Mouse (Mus musculus): ENCODE data around the gene Senp8. TPM values are rescaled to one million over a fixed set of nuclear protein-coding genes. Genes with fewer than 3 reads are reported as not detected.
A peak's percentile ranks its signal among the peaks of the same experiment; 100 is the strongest.
"Not testable (repeated sequence)": the region's sequence is repeated elsewhere in the genome, so short reads cannot be mapped to it uniquely, and the experiment has no call there.

The Senp8 gene
- total RNA-seq (2021), result 10 to 100 TPM; 10.3 to 11.8 TPM
- long read RNA-seq, experiment 1, partial matches to known transcripts, result 0 of 5 reads
- long read RNA-seq, experiment 1, other reads (novel, unspliced or antisense), result 1 of 5 reads
- long read RNA-seq, experiment 2, partial matches to known transcripts, result 0 of 4 reads
- long read RNA-seq, experiment 2, other reads (novel, unspliced or antisense), result 0 of 4 reads

DNA sequence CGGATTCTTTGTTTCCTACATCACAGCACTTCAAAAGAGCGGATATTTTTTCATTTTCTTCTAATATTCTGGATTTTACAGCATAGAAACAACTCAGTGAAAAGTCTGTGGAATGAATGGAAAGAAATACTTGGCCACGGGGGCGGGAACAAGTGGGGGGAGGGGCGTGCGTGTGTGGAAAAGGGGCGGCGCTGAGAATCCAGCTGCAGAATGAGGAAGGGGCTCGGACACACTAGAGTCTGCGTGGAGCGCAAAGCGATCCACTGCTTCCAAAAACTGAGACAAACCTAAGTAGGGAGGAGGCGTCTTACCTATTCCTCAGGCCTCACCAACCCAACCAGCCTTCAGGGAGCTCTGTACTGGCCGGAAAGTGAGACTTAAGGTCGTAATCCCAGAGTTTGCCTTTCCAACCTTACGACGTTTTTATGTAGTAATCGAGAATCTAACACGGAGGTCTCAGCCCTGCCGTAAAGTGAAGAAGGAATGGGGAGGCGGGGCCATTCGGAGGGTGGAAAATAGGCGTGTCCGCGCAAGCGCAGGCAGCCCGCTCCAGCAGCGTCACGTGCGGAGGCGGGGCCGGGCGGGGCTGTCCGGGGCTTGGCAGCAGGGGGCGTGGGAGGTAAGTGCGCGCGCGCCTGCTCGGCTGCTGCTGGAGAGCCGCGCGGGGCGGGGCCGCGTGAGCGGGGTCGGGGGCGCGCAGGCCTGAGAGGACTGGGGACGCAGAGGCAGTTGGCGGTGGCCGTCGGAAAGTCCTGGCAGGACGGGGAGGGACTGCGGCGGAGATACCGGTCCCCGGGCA is at the start of gene Senp8, which contains the start of gene Myo9a:
Gene Senp8 (minus strand): TSS at position 444 of the 799 bp plus-strand sequence.
Gene Myo9a (plus strand): TSS at position 630 of the 799 bp plus-strand sequence.
- DNase-seq (ENCODE audit: low spot score), result peak; percentile 99

DNA sequence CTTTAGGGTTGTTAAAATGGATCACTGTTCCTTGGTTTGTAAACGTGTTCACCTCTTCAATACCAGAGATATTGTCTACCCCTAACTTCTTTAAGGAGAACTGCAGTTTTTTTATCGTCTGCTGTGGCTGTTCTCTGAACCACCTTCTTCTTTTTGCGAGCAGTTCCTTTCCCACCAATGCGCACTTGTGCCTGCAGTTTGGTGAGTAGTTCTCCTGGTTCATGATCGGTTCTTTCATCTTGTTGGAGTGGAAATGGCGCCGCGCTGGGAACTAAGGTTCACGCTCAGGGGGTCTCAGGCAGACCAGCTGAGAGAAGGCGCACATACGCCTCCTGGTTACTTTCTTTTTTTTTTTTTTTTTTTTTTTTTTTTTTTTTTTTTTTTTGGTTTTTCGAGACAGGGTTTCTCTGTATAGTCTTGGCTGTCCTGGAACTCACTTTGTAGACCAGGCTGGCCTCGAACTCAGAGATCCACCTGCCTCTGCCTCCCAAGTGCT is 16.5 kb upstream of the Senp8 start:
- not testable (repeated sequence) for DNase-seq (ENCODE audit: low spot score)

DNA sequence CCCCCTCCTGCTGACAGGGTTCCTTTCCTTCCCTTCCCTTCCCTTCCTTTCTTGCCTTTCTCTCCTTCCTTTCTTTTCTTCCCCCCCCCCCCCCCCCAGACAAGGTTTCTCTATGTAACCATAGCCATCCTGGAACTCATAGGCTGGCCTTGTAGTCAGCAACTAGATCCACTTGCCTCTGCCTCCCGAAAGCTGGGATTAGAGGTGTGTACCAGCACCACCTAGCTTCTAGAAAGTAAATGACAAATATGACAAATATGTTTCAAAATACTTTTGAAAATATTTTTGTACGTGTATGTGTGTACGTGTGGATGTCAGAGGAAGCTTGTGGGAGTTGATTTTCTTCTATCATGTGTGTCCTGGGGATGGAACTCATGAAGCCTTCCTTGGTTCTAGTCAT is 10.0 kb upstream of the Senp8 start:
- no peak for DNase-seq (ENCODE audit: low spot score)

DNA sequence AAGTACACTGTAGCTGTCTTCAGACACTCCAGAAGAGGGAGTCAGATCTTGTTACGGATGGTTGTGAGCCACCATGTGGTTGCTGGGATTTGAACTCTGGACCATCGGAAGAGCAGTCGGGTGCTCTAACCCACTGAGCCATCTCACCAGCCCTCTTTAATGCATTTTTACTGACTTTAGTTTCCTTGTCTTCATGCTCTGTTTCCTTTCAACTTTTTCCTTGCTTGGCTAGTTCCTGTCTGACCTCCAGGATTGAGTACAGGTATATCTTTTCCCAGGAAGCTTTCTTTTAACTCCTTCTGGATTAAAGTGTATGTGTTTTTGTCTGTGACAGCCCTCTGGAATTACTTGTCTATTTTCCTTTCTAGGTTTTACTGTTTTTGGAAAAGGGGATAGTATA is 6.5 kb upstream of the Senp8 start:
- not testable (repeated sequence) for DNase-seq (ENCODE audit: low spot score)

DNA sequence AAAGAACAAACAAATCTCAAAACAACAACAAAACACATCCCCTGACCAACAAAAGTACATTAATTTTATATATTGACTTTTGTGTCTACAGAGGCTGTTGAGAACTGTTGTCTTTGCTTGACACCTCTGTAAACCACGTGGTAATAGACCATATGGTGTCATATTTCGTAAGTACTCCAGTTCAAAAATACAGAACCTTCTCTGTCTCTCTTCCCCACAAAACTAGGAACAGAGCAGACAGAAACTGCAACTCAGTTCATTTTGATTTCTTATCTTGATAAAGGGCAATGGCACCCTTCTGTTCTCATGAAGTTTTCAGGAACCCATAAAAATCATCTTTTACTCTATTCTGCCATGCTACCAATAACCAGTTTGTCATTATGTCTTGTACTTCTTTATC is 4.7 kb upstream of the Senp8 start:
- no peak for DNase-seq (ENCODE audit: low spot score)

DNA sequence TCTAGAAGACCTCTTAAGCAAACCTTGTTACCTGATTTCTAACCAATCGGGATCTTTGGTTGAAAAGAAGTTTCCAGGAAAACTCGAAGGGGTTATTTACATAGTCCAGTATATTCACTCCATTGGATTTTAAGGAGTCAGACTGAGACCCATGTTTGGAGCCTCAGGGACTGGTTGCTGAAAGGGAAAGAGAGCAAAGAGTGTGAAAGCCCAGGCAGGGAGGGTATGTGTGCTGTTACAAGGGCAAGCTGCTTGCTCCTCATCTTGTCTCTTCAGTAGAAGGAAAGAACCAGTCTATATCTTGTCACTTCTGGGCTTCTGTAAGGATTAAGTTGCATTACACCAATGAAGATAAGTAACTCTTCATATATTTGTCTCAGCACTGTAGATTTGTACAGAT is 1.5 kb upstream of the Senp8 start:
- no peak for DNase-seq (ENCODE audit: low spot score)

DNA sequence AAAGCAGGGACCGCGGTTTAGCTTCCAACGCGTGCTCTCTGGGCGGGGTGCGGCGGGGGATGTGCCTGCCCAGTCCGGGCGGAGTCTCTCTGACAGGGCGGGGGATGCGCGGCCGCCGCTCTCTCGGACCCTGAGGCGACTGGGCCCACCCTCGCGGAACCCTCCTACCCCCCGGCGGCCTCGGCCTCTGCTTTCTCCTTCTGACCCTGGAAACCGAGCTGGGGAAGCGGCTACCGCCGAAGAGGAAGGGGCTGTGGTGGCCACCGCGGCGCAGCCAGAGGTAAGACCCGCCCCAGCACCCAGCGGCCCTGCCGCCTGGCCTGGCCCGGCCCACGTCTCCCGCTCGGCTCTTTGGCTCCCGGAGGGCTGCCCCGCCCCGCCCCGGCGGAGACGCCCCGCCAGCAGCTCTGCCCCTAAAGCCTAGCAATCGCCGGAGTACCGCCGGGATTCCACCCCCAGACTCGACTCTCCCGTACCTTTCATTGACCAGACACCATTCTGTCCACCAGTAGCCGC is 614 bp upstream of the Senp8 start:
- DNase-seq (ENCODE audit: low spot score), result peak; percentile 87

DNA sequence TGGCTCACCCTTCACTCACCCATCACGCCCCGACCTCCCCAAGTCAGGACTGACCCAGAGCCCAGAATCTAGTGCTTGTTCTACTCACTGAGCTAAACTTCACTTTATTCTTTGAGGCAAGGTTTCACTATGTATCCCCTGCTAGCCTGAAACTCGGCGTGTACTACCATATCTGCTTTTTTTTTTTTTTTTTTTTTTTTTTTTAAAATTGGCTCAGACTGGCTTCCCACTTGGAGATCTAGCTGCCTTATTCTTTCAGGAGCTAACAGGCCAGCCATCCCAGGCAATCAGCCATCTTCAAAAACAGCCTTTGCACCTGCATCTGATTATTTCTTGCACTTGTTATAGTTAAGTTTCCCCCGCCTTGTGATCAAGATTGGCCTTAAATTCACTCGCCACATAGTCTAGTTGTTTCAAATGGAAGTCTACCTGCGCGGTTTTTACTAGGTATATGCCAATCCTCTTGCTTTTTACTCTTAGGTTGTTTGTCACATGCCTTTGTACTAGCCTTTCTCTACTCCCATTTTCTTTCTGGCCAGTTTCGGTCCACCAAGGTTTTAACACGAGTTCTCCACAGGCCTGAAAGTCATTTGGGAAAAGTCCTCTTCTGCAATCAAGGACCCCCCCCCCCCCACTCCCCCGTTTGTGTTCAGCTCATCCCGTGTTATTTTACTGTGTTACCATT is 787 bp downstream of the Senp8 start:
- no peak for DNase-seq (ENCODE audit: low spot score)

DNA sequence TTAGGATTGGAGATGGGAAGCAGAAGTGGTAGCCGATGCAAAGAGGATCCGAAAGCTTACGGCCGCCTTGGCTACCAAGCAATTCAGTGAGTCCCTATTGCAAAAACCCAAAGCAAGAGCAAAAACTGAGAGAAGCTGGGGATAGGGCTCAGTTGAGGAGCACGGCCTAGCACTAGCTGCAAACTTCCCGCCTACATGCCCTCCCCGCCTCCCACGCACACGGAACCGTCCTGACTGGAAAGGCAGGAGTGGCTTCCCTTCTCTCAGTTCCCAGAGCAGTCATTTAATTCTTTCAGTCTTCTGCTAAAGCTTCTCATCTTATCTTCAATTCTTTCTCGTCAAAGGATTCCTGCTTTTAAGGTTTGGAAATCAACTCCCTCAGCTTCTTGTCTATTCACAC is 1.5 kb downstream of the Senp8 start:
- DNase-seq (ENCODE audit: low spot score), result no peak

DNA sequence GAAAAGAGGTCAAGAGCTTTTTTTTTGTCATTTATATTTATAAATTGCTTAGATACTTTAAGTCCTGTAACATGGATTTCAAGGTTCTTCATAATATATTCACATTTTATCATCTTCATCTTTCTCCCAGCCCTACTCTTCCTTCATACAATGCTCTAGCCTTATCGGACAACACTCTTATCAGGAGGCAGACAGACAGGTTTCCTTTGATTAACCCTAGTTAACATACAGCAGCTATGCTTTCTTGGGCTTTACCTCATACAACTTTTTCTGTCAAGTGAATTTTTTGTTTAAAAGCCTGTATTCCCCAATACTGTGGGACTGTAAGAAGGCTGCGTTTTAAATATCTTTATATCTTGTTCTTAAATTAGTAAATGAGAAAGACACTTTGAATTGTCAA is 2.1 kb downstream of the Senp8 start:
- DNase-seq (ENCODE audit: low spot score), result no peak

DNA sequence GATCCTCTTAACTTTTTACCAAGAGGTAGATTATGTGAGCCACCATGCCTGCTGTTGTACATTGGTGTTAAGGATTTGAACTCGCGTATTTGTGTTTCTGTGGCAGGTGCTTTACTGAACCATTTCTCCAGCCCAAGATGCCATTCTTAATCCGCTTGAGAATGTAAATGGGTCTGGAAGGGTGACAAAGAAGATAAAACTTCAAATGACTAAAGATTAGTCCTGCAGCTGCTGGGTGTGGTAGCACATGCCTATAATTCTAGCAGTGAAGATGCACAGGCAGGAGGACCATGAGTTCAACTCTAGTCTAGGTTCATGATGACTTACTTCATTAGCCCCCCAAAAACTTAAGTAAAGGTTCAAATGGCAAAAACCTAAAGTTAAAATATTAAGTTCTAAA is 6.6 kb downstream of the Senp8 start:
- DNase-seq (ENCODE audit: low spot score), result no peak

DNA sequence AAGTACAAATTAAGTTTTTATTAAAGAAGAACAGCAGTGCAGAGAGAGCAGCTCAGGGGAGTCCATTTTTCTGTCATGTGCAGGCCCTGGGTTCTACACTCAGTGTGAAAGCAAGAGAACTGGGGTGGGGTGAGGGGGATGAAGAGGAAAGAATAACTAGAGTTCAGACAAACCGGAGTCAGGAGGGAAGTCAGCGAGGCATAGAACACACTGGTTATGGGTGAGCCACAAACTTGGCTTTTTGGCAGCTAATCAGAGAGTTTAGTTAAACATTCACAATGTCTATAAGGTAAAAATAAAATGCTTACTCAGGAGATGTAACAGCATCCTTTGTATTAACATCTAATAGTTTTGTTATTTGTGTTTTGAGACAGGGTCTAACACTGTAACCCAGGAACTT is 9.9 kb downstream of the Senp8 start:
- DNase-seq (ENCODE audit: low spot score), result no peak

DNA sequence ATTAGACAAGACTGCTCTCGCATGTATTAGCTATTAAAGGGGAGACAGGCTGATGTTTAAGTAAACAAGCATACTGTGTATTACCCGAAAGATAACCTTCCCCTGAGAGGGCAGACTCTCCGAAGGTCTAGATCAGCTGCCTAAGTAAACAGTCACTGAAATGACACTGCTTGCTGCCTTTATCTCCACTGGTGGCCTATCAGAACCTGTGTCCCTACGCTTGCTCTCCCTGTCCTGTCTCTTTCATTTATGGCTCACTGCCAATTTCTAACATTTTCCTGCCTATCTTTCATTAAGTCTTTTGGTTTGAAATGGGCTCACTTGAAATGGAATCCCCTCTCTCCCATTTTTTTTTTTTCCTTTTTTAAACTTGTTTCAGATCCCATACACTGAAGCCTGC is 15.1 kb downstream of the Senp8 start:
- no peak for DNase-seq (ENCODE audit: low spot score)

DNA sequence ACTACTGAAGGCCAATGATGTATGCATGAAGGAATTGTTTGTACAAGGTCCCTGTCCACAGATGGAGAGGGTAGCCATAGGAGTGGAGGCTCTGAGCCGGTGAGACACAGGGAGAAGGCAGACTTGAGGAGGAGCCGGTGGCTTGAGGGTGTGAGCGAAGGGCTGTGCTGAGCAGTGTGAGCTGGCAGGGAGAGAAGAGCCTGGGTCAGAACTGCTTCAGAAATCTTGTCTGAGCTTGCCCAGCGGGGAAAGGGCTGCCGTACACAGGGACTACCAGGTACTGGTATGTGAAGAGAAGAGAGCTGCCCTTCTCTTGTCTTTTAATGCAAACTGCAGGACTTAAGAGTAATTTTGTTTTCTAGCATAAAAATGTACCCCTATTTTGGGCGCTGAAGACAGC is 17.4 kb downstream of the Senp8 start:
- DNase-seq (ENCODE audit: low spot score), result no peak

DNA sequence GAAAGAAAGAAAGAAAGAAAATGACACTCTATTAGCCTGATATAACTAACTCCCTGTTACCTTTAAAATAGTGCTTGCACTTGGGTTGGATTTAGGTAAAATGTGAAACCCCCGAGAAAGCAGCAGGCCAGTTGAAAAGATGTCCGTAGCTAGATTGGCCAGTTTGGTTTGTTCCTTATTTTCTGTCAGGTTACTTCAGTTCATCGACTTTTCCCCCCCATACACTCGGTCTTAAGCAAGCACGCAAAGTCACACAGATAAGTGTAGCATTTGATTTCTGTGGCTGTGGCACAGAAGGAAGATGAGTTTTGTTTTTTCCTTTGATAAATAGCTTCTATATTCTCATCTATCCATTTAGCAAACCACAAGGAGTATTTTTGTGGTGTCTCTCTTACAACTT is 19.4 kb downstream of the Senp8 start:
- no peak for DNase-seq (ENCODE audit: low spot score)

DNA sequence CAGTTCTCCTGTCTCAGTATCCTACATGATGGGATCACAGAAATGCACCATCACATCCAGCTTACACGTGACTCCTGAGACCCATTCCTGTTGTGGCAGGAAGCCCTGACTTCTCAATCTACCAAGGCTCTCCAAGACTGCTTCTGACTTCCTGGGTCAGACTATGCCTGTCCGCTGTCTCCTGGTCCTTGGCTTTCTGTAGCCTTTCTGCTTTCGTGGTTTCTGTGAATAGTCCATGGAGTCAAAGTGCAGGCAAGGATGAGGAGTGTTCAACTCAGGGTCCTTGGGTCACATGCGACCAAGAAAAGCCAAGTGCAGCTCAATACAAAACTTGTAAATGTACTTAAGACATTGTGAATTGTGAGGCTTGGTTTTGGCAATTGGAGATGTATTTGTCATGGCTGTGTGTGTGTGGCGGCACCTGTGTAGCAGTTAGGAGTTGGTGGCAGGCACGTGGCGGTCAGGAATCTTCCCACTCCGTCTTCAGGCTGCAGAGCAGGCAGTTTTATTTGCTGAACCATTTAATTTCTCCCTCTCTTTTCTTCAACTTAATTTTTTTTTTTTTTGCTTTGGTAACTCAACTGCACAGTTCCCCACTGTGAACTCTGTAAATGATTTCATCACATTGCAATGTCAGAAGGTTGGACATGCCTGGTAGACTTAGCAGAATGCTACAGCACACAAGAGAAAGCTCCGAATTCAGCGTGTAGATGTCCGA is 22.8 kb downstream of the Senp8 start:
- no peak for DNase-seq (ENCODE audit: low spot score)

DNA sequence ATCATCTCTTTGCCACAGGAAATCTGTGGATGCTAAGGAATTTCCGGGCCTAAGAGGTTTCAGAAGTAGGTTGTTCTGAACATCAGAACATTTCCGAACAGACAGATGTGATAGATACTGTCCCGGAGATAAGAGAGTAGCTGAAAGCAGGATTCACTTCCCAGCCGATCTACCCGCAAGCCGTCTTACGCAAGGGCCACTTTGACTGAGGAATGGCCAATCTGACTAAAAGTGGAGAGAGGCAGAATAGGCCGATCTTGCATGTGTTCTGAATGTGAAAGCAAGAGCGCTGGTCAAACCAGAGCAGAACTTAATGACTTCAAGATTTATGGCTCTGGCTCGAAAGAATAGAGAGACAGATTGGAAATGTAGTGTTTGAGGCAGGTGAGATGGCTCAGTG is 25.0 kb downstream of the Senp8 start:
- DNase-seq (ENCODE audit: low spot score), result no peak

DNA sequence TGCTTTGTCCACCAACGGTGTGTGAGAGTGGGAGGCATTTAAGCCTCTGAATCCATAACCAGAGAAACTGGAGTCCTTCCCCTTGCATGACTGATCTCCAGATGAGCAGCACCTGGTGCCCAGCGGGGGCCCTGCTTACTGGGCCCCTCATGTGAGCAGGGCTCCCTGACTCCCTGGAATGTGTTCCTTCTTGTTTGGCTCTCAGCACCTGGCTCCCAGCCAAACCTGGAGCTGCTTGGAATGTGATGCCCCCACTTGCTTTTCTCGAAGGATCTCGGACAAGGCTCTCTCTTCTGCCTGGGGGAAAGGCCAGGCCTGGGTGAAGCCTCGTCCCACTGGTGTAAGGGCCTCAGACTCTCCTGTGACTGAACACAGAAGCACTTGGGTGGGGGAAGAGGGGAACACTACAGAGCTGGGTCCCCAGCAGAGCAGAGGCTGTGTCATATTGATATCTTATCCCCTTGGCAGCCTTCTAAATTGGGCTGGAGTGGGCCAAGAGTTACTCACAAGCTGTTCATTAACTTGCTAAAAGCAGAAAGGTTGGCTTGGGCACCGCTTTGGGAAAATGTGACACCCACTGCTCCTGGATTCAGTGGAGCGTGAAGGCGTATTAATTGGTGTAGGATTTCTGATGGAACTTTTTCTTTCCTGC is 26.6 kb downstream of the Senp8 start:
- no peak for DNase-seq (ENCODE audit: low spot score)

DNA sequence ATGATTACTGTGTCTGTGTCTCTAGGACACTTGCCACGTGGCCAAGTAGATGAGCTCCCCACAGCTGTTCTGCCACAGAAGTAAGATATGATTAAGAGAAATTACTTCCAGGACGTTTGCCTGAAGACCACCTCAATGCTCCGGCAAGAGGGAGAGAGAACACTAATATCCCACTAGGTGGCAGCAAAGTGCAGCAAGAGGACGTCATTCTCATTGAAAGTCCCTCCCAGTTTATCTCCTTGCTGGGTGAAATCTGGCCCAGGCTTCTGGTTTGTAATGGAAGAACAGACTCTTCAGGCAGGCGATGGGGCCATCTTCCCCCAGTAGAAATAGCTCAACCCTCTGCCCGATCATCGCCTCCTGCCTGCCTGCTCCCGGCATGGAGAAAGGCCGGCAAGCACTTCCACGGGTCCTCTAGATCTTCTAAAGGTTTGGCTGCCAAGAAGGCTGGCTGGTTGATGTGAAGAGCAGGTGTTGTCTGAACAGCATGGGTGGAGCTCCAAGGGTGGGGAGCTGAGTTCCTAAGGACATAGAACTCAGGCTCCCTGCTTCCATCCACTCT is 27.3 kb downstream of the Senp8 start:
- peak; percentile 83 for DNase-seq (ENCODE audit: low spot score)

DNA sequence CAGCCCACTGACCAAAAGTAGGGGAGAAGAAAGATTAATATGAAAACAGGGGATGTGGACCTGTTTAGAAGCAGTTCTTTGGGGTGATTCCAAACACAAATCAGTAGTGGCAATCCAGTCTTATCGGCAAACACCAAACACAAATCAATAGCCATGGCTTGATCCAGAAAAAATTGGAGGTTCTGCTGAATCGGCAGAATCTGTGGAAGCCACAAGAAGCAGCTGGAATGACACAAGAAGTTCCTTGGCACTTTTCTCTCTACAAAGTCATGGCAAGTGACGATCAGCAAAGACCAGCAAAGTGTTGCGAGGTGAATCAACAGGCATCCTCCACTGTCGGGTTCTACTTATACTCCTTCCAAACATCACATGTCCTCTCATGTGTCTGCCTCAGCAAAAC is 29.4 kb downstream of the Senp8 start:
- DNase-seq (ENCODE audit: low spot score), result no peak

DNA sequence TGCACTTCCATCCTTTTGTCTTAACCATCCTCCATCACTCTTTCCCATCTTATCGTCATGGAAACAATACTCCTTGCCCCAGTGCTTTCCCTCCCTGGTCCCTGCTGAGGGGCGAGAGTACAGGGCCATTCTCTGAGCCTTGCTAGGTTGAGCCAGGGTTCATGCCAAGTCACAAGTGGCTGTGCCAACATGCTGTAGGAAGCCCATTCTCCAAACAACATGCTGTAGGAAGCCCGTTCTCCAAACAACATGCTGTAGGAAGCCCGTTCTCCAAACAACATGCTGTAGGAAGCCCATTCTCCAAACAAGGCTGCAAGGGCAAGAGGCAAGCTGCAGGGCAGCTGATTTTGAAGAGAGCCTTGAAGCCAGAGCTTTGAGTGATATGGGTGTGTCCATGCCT is 32.3 kb downstream of the Senp8 start:
- DNase-seq (ENCODE audit: low spot score), result no peak

Data from gastrocnemius, adult 18-20 months (tissue).